Mouse (Mus musculus) ES-Bruce4 (cell line): ENCODE measurements around the gene Gna12.

Experiments used
- CTCF ChIP-seq: IDR thresholded peaks from one replicate; pipeline ENCODE4 v1.8.1; 2011; ENCODE audit warnings: low read depth, low read length
- POLR2A ChIP-seq: IDR thresholded peaks from one replicate; pipeline ENCODE4 v1.8.1; 2011; ENCODE audit warnings: low read length; ENCODE audit not compliant: insufficient read depth

- TF ChIP-seq CTCF: no peak
- no peak for TF ChIP-seq POLR2A
Observed at GRCm38 (mm10) chr5:140741040-140741439, 89.2 kb downstream of the Gna12 start.
